8 mouse cellular contexts compared by ENCODE assay signal in the genomic region with DNA sequence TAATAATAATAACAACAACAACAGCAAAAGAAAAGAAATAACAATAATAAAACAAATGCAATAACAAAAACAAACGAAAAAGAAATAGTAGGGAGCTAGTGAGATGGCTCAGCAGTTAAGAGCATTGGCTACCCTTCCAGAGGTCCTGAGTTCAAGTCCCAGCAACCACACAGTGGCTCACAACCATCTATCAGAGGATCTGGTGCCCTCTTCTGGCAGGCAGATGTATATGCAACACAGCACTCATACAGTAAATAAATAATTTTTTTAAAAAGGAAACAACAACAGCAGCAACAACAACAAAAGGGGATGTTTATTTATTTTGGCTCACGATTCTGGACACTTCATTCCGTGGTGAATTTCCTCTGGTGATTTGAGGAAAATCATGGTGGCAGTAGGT. TPM values are rescaled to one million over a fixed set of nuclear protein-coding genes. Genes with fewer than 3 reads are reported as not detected.
DNase-seq lines count a peak whose midpoint lies in the region; ATAC-seq and TF ChIP-seq lines count a peak whose summit lies in the region.
"Had no signal": no experiment of that assay in that cellular context is flagged by ENCODE, and none has a peak within 500 bp of the region (broad histone marks: within the 10 kb centered on the region; RNA-seq: fewer than 3 reads in every experiment).

No protein-coding gene starts in this region.

- no peak for TF ChIP-seq POLR2A in thymus, adult 2 months (IDR thresholded peaks at IDR 0.05; ENCODE audit: control insufficient read depth, extremely low read depth, insufficient read depth, low read length, poor library complexity)
- no peak for TF ChIP-seq POLR2A in bone marrow macrophage, adult 2 months (IDR thresholded peaks at IDR 0.05; ENCODE audit: borderline replicate concordance, low read depth, low read length)

- H3K27ac ChIP-seq in intestine, postnatal 0 days (ENCODE audit: low read depth, low read length): no peak overlapping the region
- no peak overlapping the region for H3K27ac ChIP-seq in intestine, embryonic 15.5 days
- no peak overlapping the region for H3K27ac ChIP-seq in thymus, adult 2 months (ENCODE audit: control insufficient read depth, insufficient read depth, low read length)
- H3K27ac ChIP-seq in bone marrow macrophage, adult 2 months (ENCODE audit: insufficient read depth, low read depth, low read length): no peak overlapping the region

- H3K9me3 ChIP-seq in intestine, postnatal 0 days (ENCODE audit: control insufficient read depth): no peaks in the 10 kb centered on the region
- H3K9me3 ChIP-seq in intestine, embryonic 15.5 days: no peaks in the 10 kb centered on the region

- intact Hi-C loops in gastrocnemius, postnatal 14 days (cut with DNase I; ENCODE audit: low total_unique reads): loop anchor here (10.0 kb wide), 1 partner anchor 165 kb away; no protein-coding TSS in a partner anchor

- H3K4me3 ChIP-seq in intestine, postnatal 0 days (ENCODE audit: low read depth, low read length): no peak overlapping the region
- H3K4me3 ChIP-seq in intestine, embryonic 15.5 days (replicated peaks): no peak overlapping the region
- no peak overlapping the region for H3K4me3 ChIP-seq in thymus, adult 2 months (ENCODE audit: control insufficient read depth, insufficient read depth, low read length)
- H3K4me3 ChIP-seq in bone marrow macrophage, adult 2 months (ENCODE audit: insufficient read depth, low read length): no peak overlapping the region

- H3K27me3 ChIP-seq in intestine, postnatal 0 days (replicated peaks; ENCODE audit: control insufficient read depth, insufficient read depth, low read length): no peaks in the 10 kb centered on the region
- H3K27me3 ChIP-seq in intestine, embryonic 15.5 days (replicated peaks): 0 out of 2 replicates have a peak, but pooled peaks cover 4% of the 10 kb centered on the region
- no peaks in the 10 kb centered on the region for H3K27me3 ChIP-seq in thymus, adult 2 months (ENCODE audit: control insufficient read depth, insufficient read depth, low read length)

- peak; percentile 41 for DNase-seq in thymus, adult 2 months
- no peak for DNase-seq in thymus, postnatal 0 days (ENCODE audit: low spot score)
- no peak for DNase-seq in frontal cortex, postnatal 36 days (ENCODE audit: low spot score in 2 of 2)
- no peak for DNase-seq in gastrocnemius, postnatal 14 days
- DNase-seq: kidney, adult 9 months had no signal

- H3K4me1 ChIP-seq in intestine, postnatal 0 days (replicated peaks; ENCODE audit: control insufficient read depth, insufficient read depth, low read length): no peaks in the 10 kb centered on the region; the same call in 1 of the 2 replicates
- H3K4me1 ChIP-seq in intestine, embryonic 15.5 days (replicated peaks): no peaks in the 10 kb centered on the region
- 0 out of 2 replicates have a peak, but pooled peaks cover 2% of the 10 kb centered on the region for H3K4me1 ChIP-seq in thymus, adult 2 months (replicated peaks; ENCODE audit: control insufficient read depth, insufficient read depth, low read length)
- no peaks in the 10 kb centered on the region for H3K4me1 ChIP-seq in bone marrow macrophage, adult 2 months (ENCODE audit: control insufficient read depth, insufficient read depth, low read length)

- H3K36me3 ChIP-seq in intestine, postnatal 0 days (ENCODE audit: control insufficient read depth, insufficient read depth): no peaks in the 10 kb centered on the region
- no peaks in the 10 kb centered on the region for H3K36me3 ChIP-seq in intestine, embryonic 15.5 days
- no peaks in the 10 kb centered on the region for H3K36me3 ChIP-seq in thymus, adult 2 months (ENCODE audit: control insufficient read depth, insufficient read depth, low read length)

- no peak overlapping the region for H3K4me2 ChIP-seq in intestine, postnatal 0 days (replicated peaks; ENCODE audit: low read depth)
- no peak overlapping the region for H3K4me2 ChIP-seq in intestine, embryonic 15.5 days (replicated peaks)

- H3K9ac ChIP-seq in intestine, postnatal 0 days (ENCODE audit: low read depth, low read length): no peak overlapping the region
- H3K9ac ChIP-seq in intestine, embryonic 15.5 days: no peak overlapping the region

- ATAC-seq in intestine, postnatal 0 days: no peak
- no peak for ATAC-seq in intestine, embryonic 15.5 days

- 65% methylated on average over 3 of the region's 3 CpGs for WGBS in intestine, postnatal 0 days
- WGBS in intestine, embryonic 15.5 days: 71% methylated on average over 3 of the region's 3 CpGs
- 73% methylated on average over 3 of the region's 3 CpGs for WGBS in thymus, adult 2 months

- peak; percentile 58 for TF ChIP-seq CTCF in intestine, postnatal 0 days (IDR thresholded peaks at IDR 0.05; ENCODE audit: low read depth)
- no peak for TF ChIP-seq CTCF in thymus, adult 2 months (IDR thresholded peaks at IDR 0.05; ENCODE audit: borderline replicate concordance, control insufficient read depth, extremely low read depth, insufficient read depth, low read length, poor library complexity)
- TF ChIP-seq CTCF in bone marrow macrophage, adult 2 months (IDR thresholded peaks at IDR 0.05; ENCODE audit: low read depth, low read length): 0 out of 2 replicates have a peak, but pooled peaks have one; percentile 17

RNA-seq across cellular contexts. Expression of gene Snx20, which starts 16.4 kb away (rescaled TPM):
- 37.1 and 41.6 TPM in 2 replicates for polyA plus RNA-seq in intestine, postnatal 0 days (2015; fragmentation: Nextera tagmentation; extraction: Ambion mirVana)
- polyA plus RNA-seq in intestine, embryonic 15.5 days (2015; fragmentation: Nextera tagmentation; extraction: Ambion mirVana): 5.1 and 5.6 TPM in 2 replicates
- polyA plus RNA-seq in thymus, adult 2 months (2012; rRNA removed): 52.3 and 69.5 TPM in 2 replicates
- polyA plus RNA-seq in thymus, postnatal 0 days (2015; fragmentation: Nextera tagmentation; extraction: Ambion mirVana): 14.2 and 14.5 TPM in 2 replicates
- 82.4 and 85.5 TPM in 2 replicates for polyA plus RNA-seq in bone marrow macrophage, adult 2 months (2012; ENCODE audit: insufficient read depth, insufficient read length, missing spikeins)
- under 1 TPM; 0.23 to 0.40 TPM for total RNA-seq in gastrocnemius, postnatal 14 days (2021)

RNA-seq across cellular contexts. Expression of gene Nod2, which starts 27.6 kb away (rescaled TPM):
- polyA plus RNA-seq in intestine, postnatal 0 days (2015; fragmentation: Nextera tagmentation; extraction: Ambion mirVana): 0.21 and 0.22 TPM in 2 replicates
- polyA plus RNA-seq in intestine, embryonic 15.5 days (2015; fragmentation: Nextera tagmentation; extraction: Ambion mirVana): 0.15 and 0.19 TPM in 2 replicates
- polyA plus RNA-seq in thymus, adult 2 months (2012; rRNA removed): 2.7 and 3.0 TPM in 2 replicates
- polyA plus RNA-seq in thymus, postnatal 0 days (2015; fragmentation: Nextera tagmentation; extraction: Ambion mirVana): 0.21 and 0.22 TPM in 2 replicates
- polyA plus RNA-seq in bone marrow macrophage, adult 2 months (2012; ENCODE audit: insufficient read depth, insufficient read length, missing spikeins): 4.1 and 4.2 TPM in 2 replicates
- under 1 TPM; 0.66 to 0.73 TPM for total RNA-seq in gastrocnemius, postnatal 14 days (2021)
